Mouse (Mus musculus): ENCODE results near the gene Gadl1.

DNA sequence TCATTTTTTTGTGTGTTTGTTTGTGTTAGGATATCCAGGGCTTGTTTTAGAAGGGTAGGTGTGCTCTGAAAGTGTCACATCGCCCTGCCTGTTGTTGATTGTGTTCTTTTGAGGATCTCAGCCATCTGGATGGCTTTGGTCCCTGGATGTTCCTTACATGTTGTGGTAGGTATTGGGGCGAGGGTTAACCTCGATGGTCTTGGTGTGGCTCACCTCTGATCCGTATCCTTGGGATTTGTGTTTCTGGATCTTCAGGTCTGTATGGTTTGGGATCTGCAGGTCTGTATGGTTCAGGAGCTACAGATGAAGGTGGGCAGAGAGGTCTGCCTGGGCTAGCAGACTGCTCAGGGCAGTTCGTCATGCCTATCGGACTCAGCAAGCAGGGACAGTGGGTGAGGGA lies 28.8 kb upstream of the Gadl1 start:
- TF ChIP-seq CTCF (IDR thresholded peaks at IDR 0.05; ENCODE audit: extremely low read depth, insufficient read depth, low read length), result no peak
- TF ChIP-seq POLR2A (IDR thresholded peaks at IDR 0.05; ENCODE audit: extremely low read depth, insufficient read depth, low read length), result no peak

Data from cortical plate, adult 2 months (tissue).